Mouse (Mus musculus) cerebellum, adult 2 months (tissue): ENCODE measurements at regions not wholly inside any gene's neighbourhood (a gene's known extent, or its start where the extent isn't known, plus 50 kb on each side); places are given as distances from the start of the nearest gene placed in this dataset.

Experiments
- DNase-seq, 2 experiments: peaks; one replicate each; pipeline ENCODE4 v3.0.0; 2021
- H3K27ac ChIP-seq: fragments of 200-500 bp; 2 replicates; pipeline ENCODE4 v1.5.1; 2012; ENCODE audit warnings: low read length, control low read depth, inconsistent platforms; ENCODE audit not compliant: insufficient read depth
- H3K27me3 ChIP-seq: fragments of 200-500 bp; 2 replicates; pipeline ENCODE4 v1.6.1; 2012; ENCODE audit warnings: inconsistent platforms, mild to moderate bottlenecking, low read length, moderate library complexity; ENCODE audit not compliant: control insufficient read depth, insufficient read depth
- H3K4me1 ChIP-seq: fragments of 200-500 bp; 2 replicates; pipeline ENCODE4 v1.6.1; 2011; ENCODE audit warnings: low read length; ENCODE audit not compliant: control insufficient read depth, insufficient read depth
- H3K4me3 ChIP-seq: fragments of 200-500 bp; replicated peaks from 2 replicates; pipeline ENCODE3; 2011; ENCODE audit warnings: mild to moderate bottlenecking, low read depth, low read length, control low read depth; ENCODE audit not compliant: insufficient read depth
- CTCF ChIP-seq: fragments of 200-500 bp; IDR thresholded peaks from 2 replicates; pipeline ENCODE4 v1.5.1; 2011; ENCODE audit warnings: low read depth, mild to moderate bottlenecking, control low read depth, low read length, moderate library complexity, borderline replicate concordance; ENCODE audit not compliant: insufficient read depth
- POLR2A ChIP-seq: fragments of 200-500 bp; IDR thresholded peaks from 2 replicates; pipeline ENCODE4 v1.6.1; 2011; ENCODE audit warnings: low read length, control low read depth, borderline replicate concordance; ENCODE audit not compliant: insufficient read depth
- WGBS: fragments of 180-500 bp; shearing (Covaris S2); methylation state at CpG from one replicate; pipeline ENCODE4 v1.1.7; 2018; 5-methylcytosine and 5-hydroxymethylcytosine counted together

DNA sequence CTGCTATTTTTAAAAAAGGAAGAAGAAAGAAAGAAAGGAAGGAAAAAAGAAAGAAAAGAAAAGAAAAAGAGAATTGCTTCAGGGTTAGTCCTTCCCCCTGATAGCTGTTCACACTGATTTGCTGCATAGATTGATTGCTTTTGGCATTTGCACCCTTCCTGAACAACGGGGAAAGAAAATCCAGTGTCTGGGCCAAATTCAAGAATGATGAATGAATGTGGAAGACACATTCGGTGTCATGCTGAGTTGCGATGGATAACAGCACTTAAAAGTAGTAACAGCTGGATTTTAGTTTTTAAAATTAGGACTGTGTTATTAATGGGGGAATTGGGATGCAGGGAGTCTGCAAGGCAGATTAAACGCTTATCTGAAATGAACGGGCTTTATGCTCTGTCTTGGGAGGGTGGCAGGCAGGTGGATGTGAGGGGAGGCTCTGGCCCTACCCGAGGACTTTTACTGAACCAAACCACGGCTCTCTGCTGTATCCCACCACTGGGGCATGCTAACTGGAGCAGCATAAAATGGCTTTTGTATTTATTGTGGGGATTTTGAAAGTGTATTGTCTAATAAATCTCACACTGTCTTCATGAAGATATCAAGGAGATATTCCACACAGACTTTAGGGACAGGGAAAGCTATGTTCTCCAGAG lies 114.4 kb downstream of the Lca5 start:
- Histone ChIP-seq H3K4me3 (no peak overlapping the region), H3K27ac (no peak overlapping the region), H3K27me3 (no peaks in the 10 kb centered on the region), H3K4me1 (peaks cover 6% of the 10 kb centered on the region; the same call in 1 of the 2 replicates)
- TF ChIP-seq CTCF (no peak), POLR2A (no peak)
- no peak for DNase-seq
- WGBS, result 29% methylated on average over 7 of the region's 7 CpGs

DNA sequence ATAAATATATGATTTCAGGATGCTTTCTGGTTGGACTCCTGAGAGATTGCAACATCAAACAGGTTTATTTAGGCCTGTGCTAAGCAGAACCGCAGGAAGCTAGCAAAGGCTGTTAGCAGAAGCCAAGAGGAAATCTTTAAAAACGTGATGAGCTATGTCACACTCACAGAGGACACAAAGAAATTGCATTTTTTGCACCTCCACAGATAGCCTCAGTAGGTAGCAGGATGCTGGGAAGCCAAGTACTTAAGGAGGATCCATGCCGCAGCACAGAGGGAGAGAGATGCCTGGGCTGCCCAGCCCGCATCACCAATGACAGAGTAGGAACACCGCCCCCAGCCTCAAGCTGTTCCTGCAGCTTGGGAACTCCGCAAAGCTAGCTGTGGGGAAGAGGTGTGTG lies 115.0 kb downstream of the Lca5 start:
- no peak overlapping the region for H3K4me3 ChIP-seq
- no peak overlapping the region for H3K27ac ChIP-seq
- TF ChIP-seq CTCF (no peak), POLR2A (no peak)
- no peaks in the 10 kb centered on the region for H3K27me3 ChIP-seq
- H3K4me1 ChIP-seq, result peaks cover 6% of the 10 kb centered on the region; the same call in 1 of the 2 replicates
- peak; percentile 18 for DNase-seq
- WGBS, result 17% methylated on average over 6 of the region's 6 CpGs

- Histone ChIP-seq H3K27me3 (no peaks in the 10 kb centered on the region), H3K27ac (no peak overlapping the region), H3K4me3 (no peak overlapping the region), H3K4me1 (peaks cover 6% of the 10 kb centered on the region; the same call in 1 of the 2 replicates)
- DNase-seq, result no peak
- no peak for TF ChIP-seq POLR2A
- no peak for TF ChIP-seq CTCF
- WGBS, result 90% methylated on average over 3 of the region's 3 CpGs
Measured at GRCm38 (mm10) chr9:83324336-83324735, 116.6 kb downstream of the Lca5 start.

DNA sequence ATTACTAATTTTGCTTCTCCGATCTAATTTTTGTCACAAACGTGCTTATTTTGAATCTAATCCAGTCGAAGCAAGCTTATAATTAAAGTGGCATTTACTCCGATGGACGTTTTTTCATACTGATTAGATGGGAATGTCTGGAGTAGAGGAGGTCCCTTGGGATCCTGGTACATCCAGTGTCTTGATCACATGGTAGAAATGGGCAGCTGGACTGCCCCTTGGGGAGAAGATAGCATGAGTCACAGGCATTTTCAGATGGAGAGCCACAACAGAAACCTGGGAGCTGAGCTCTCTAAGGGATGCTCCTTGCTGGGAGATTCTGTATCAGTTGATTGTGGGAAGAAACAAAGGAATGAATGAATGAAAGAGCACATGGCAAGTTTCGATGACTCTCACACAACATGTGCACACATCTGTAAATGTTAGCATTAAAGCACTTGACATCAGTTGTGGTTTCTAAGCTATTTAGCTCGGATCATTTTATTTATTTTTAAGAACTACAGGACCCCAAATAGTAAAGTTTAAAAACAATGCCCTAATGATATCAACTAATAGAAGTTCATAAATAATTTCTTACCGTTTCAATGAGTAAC lies 117.8 kb downstream of the Lca5 start:
- Histone ChIP-seq H3K4me3 (no peak overlapping the region), H3K4me1 (peaks cover 6% of the 10 kb centered on the region; the same call in 1 of the 2 replicates), H3K27me3 (no peaks in the 10 kb centered on the region), H3K27ac (no peak overlapping the region)
- no peak for TF ChIP-seq POLR2A
- no peak for TF ChIP-seq CTCF
- no peak for DNase-seq
- WGBS, result 76% methylated on average over 8 of the region's 8 CpGs

- DNase-seq, result no peak
- Histone ChIP-seq H3K27me3 (no peaks in the 10 kb centered on the region), H3K4me1 (peaks cover 6% of the 10 kb centered on the region; the same call in 1 of the 2 replicates), H3K27ac (no peak overlapping the region), H3K4me3 (no peak overlapping the region)
- TF ChIP-seq POLR2A (no peak), CTCF (no peak)
Measured at GRCm38 (mm10) chr9:83321793-83322192, 119.1 kb downstream of the Lca5 start.

DNA sequence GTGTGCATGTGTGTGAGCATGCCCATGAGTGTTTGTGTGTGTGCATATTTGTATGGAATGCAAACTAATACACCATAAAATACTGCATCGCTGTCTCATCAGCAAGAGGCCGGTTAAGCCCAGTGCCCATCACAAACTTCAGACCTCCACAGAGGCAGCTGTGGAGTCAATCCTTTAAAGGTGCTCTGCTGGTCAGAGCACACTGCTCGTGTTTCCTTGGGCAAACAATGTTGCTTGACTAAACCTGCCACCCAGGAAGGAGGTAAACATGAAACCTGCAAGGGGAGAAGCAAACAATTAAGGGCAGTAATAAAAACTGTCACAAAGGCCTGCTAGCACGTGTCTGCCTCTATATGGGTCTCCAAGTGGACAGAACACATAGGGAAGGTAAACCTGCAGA lies 120.1 kb downstream of the Lca5 start:
- Histone ChIP-seq H3K4me3 (no peak overlapping the region), H3K4me1 (peaks cover 3% of the 10 kb centered on the region; the same call in 1 of the 2 replicates), H3K27ac (no peak overlapping the region), H3K27me3 (no peaks in the 10 kb centered on the region)
- TF ChIP-seq CTCF, result no peak
- WGBS, result 72% methylated on average over 4 of the region's 4 CpGs
- no peak for DNase-seq

DNA sequence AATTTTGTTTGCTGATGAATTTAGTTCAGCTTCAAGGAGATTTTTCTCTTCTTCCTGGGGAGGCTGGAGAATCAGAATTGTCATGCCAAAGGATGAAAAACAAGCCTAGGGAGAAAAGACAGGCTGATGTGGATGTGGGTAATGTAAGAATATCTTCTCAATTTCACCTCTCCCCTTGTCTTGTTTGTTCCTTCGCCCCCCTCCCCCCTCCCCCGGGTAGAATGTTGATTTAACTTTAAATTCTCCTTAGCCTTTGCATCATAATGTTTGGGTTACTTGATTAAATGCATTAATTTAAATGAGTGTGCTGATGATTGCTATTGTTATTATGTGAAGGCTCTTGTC lies 124.1 kb downstream of the Lca5 start:
- 32% methylated on average over 2 of the region's 2 CpGs for WGBS
- Histone ChIP-seq H3K4me3 (no peak overlapping the region), H3K4me1 (peaks cover 3% of the 10 kb centered on the region; the same call in 1 of the 2 replicates), H3K27me3 (no peaks in the 10 kb centered on the region), H3K27ac (no peak overlapping the region)
- TF ChIP-seq POLR2A (no peak), CTCF (no peak)
- no peak for DNase-seq
